Mouse (Mus musculus) heart, adult 2 months (tissue): ENCODE measurements at regions not wholly inside any gene's neighbourhood (a gene's known extent, or its start where the extent isn't known, plus 50 kb on each side); places are given as distances from the start of the nearest gene placed in this dataset.

Experiments
- CTCF ChIP-seq: fragments of 200-600 bp; IDR thresholded peaks from 2 replicates; pipeline ENCODE4 v1.8.1; 2022; ENCODE audit warnings: antibody characterized with exemption, mild to moderate bottlenecking, moderate library complexity
- EP300 ChIP-seq: fragments of 200-500 bp; IDR thresholded peaks from 2 replicates; pipeline ENCODE4 v1.6.1; 2011; ENCODE audit warnings: low read depth, low read length, control low read depth; ENCODE audit not compliant: insufficient read depth
- POLR2A ChIP-seq: fragments of 200-500 bp; IDR thresholded peaks from 2 replicates; pipeline ENCODE4 v1.6.1; 2011; ENCODE audit warnings: mild to moderate bottlenecking, low read depth, low read length, control low read depth; ENCODE audit not compliant: insufficient read depth

DNA sequence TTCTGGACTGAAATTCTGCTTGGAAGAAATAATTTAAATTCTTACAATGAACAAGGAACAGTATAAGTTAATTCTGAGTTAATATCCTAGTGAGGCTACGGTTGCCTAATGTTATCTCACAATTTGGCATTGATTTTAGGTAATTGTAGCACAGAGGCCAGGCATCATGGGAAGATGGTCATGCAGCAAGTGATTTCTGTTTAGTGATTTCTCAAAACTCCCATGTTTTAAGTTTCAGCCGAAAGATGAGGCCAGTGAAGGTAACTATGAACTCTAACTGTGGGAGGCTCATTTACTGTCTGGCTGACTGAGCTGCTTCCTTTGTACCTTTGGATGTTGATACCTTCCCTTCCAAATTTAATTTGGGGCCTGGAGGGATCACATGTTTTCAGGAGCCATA is 65.6 kb upstream of the Cwc22 start:
- no peak for TF ChIP-seq CTCF
- no peak for TF ChIP-seq EP300
- TF ChIP-seq POLR2A: no peak
